Mouse (Mus musculus) kidney, postnatal 4 days (tissue): ENCODE measurements at regions not wholly inside any gene's neighbourhood (a gene's known extent, or its start where the extent isn't known, plus 50 kb on each side); places are given as distances from the start of the nearest gene placed in this dataset.

ENCODE experiments used
- DNase-seq, 2 experiments: peaks; one replicate each; pipeline ENCODE4 v3.0.0; 2021; ENCODE audit warnings: mixed read lengths in 2 of 2

- peak in 1 of 2 experiments; percentile 9 for DNase-seq
These were observed 552.8 kb upstream of the Tenm3 start for GRCm38 (mm10) chr8:49396519-49396918.

GRCm38 (mm10) chr8:49395029-49395428 is 551.3 kb upstream of the Tenm3 start:
- no peak for DNase-seq

- DNase-seq = no peak
These were observed 545.8 kb upstream of the Tenm3 start for GRCm38 (mm10) chr8:49389525-49389924.

- DNase-seq = no peak
These were observed 543.8 kb upstream of the Tenm3 start for GRCm38 (mm10) chr8:49387587-49387986.

- no peak for DNase-seq
These were observed 528.9 kb upstream of the Tenm3 start for GRCm38 (mm10) chr8:49372686-49373085.

- DNase-seq = no peak
These were observed 518.9 kb upstream of the Tenm3 start for GRCm38 (mm10) chr8:49362682-49363081.

GRCm38 (mm10) chr8:49361443-49361842 is 517.7 kb upstream of the Tenm3 start:
- DNase-seq = no peak

- DNase-seq = no peak
These were observed 516.4 kb upstream of the Tenm3 start for GRCm38 (mm10) chr8:49360121-49360520.

GRCm38 (mm10) chr8:49359671-49360070 is 515.9 kb upstream of the Tenm3 start:
- no peak for DNase-seq

GRCm38 (mm10) chr8:49348602-49349001 is 504.9 kb upstream of the Tenm3 start:
- DNase-seq = no peak

GRCm38 (mm10) chr8:49338716-49339115 is 495.0 kb upstream of the Tenm3 start:
- DNase-seq = no peak

GRCm38 (mm10) chr8:49326980-49327379 is 483.2 kb upstream of the Tenm3 start:
- no peak for DNase-seq

- DNase-seq = no peak
These were observed 477.7 kb upstream of the Tenm3 start for GRCm38 (mm10) chr8:49321404-49321803.

- DNase-seq = no peak
These were observed 469.9 kb upstream of the Tenm3 start for GRCm38 (mm10) chr8:49313483-49314278.

GRCm38 (mm10) chr8:49312816-49313215 is 469.1 kb upstream of the Tenm3 start:
- peak in 1 of 2 experiments; percentile 3 for DNase-seq

GRCm38 (mm10) chr8:49282401-49282800 is 438.6 kb upstream of the Tenm3 start:
- no peak for DNase-seq

- no peak for DNase-seq
These were observed 437.5 kb upstream of the Tenm3 start for GRCm38 (mm10) chr8:49281254-49281653.

- DNase-seq = no peak
These were observed 430.3 kb upstream of the Tenm3 start for GRCm38 (mm10) chr8:49274031-49274430.

GRCm38 (mm10) chr8:49273109-49273508 is 429.4 kb upstream of the Tenm3 start:
- no peak for DNase-seq

GRCm38 (mm10) chr8:49263416-49263815 is 419.7 kb upstream of the Tenm3 start:
- no peak for DNase-seq

- no peak for DNase-seq
These were observed 419.0 kb upstream of the Tenm3 start for GRCm38 (mm10) chr8:49262797-49263196.

GRCm38 (mm10) chr8:49255954-49256353 is 412.2 kb upstream of the Tenm3 start:
- DNase-seq = no peak

- no peak for DNase-seq
These were observed 410.6 kb upstream of the Tenm3 start for GRCm38 (mm10) chr8:49254311-49254828.

- DNase-seq = no peak
These were observed 399.3 kb upstream of the Tenm3 start for GRCm38 (mm10) chr8:49243002-49243401.

GRCm38 (mm10) chr8:49236822-49237071 is 393.0 kb upstream of the Tenm3 start:
- no peak for DNase-seq
